Mouse (Mus musculus) heart, embryonic 10.5 days (tissue): ENCODE results near the gene Gga2. TPM values are rescaled to one million over a fixed set of nuclear protein-coding genes. Genes with fewer than 3 reads are reported as not detected.

Source experiments
- DNase-seq: peaks from one replicate; pipeline ENCODE4 v3.0.0-alpha.2; 2017; ENCODE audit warnings: low spot score
- H3K27ac ChIP-seq: fragments of 300-500 bp; sonication (generic); 2 replicates; pipeline ENCODE4 v1.5.1; 2016; ENCODE audit warnings: mild to moderate bottlenecking
- H3K27me3 ChIP-seq: fragments of 300-500 bp; sonication (generic); 2 replicates; pipeline ENCODE4 v1.6.1; 2016; ENCODE audit warnings: mild to moderate bottlenecking; ENCODE audit not compliant: poor library complexity, insufficient read depth, severe bottlenecking
- H3K36me3 ChIP-seq: fragments of 300-500 bp; sonication (generic); 2 replicates; pipeline ENCODE4 v1.6.1; 2016; ENCODE audit warnings: mild to moderate bottlenecking, moderate library complexity
- H3K4me1 ChIP-seq: fragments of 300-500 bp; sonication (generic); 2 replicates; pipeline ENCODE4 v1.6.1; 2016; ENCODE audit warnings: mild to moderate bottlenecking
- H3K4me3 ChIP-seq: fragments of 300-500 bp; sonication (generic); 2 replicates; pipeline ENCODE4 v1.5.1; 2016; ENCODE audit warnings: mild to moderate bottlenecking, moderate library complexity
- H3K9me3 ChIP-seq: fragments of 300-500 bp; sonication (generic); 2 replicates; pipeline ENCODE4 v1.6.1; 2016; ENCODE audit warnings: mild to moderate bottlenecking, moderate library complexity
- WGBS: fragments of 180-500 bp; shearing (Covaris S2); methylation state at CpG from one replicate; pipeline ENCODE4 v1.1.7; 2016; 5-methylcytosine and 5-hydroxymethylcytosine counted together
- polyA plus RNA-seq: library from polyadenylated mRNA; unstranded; fragments of >200 nt; fragmentation: Nextera tagmentation; extraction: Ambion mirVana; gene quantifications from 2 replicates; pipeline ENCODE4 v1.2.1, GENCODE M21; 2016

Gga2 gene
- polyA plus RNA-seq, 1 experiment from 2014 or later = 114 TPM

GRCm38 (mm10) chr7:121975031-121975430 is 46.0 kb downstream of the Gga2 start:
- H3K4me1 ChIP-seq = no peaks in the 10 kb centered on the region
- H3K27me3 ChIP-seq = no peaks in the 10 kb centered on the region
- no peak overlapping the region for H3K4me3 ChIP-seq
- H3K27ac ChIP-seq = no peak overlapping the region
- no peaks in the 10 kb centered on the region for H3K9me3 ChIP-seq
- 57% methylated on average over 4 of the region's 4 CpGs for WGBS
- no peak for DNase-seq
- peaks cover 30% of the 10 kb centered on the region; the same call in 1 of the 2 replicates for H3K36me3 ChIP-seq

- no peak for DNase-seq
These were observed 49.3 kb downstream of the Gga2 start for GRCm38 (mm10) chr7:121971698-121972097.

GRCm38 (mm10) chr7:121970250-121970649 is 50.8 kb downstream of the Gga2 start:
- Histone ChIP-seq H3K9me3 (no peaks in the 10 kb centered on the region), H3K27ac (no peak overlapping the region), H3K27me3 (no peaks in the 10 kb centered on the region), H3K4me3 (no peak overlapping the region), H3K36me3 (peaks cover 29% of the 10 kb centered on the region; the same call in 1 of the 2 replicates), H3K4me1 (peaks cover 5% of the 10 kb centered on the region)
- no peak for DNase-seq
- WGBS = 78% methylated on average over 9 of the region's 9 CpGs

More at GRCm38 (mm10) chr7:121971698-121972097, 49.3 kb downstream of the Gga2 start:
- Histone ChIP-seq H3K27me3 (no peaks in the 10 kb centered on the region), H3K4me3 (no peak overlapping the region), H3K4me1 (peaks cover 5% of the 10 kb centered on the region), H3K9me3 (no peaks in the 10 kb centered on the region), H3K27ac (no peak overlapping the region), H3K36me3 (peaks cover 30% of the 10 kb centered on the region; the same call in 1 of the 2 replicates)
- WGBS = 88% methylated on average over 3 of the region's 3 CpGs

- no peaks in the 10 kb centered on the region for H3K27me3 ChIP-seq
- H3K36me3 ChIP-seq = peaks cover 29% of the 10 kb centered on the region; the same call in 1 of the 2 replicates
- H3K27ac ChIP-seq = no peak overlapping the region
- H3K4me1 ChIP-seq = peaks cover 5% of the 10 kb centered on the region
- no peaks in the 10 kb centered on the region for H3K9me3 ChIP-seq
- no peak for DNase-seq
- H3K4me3 ChIP-seq = no peak overlapping the region
- WGBS = 82% methylated on average over 9 of the region's 9 CpGs
These were observed 52.2 kb downstream of the Gga2 start for GRCm38 (mm10) chr7:121968816-121969215.

- H3K4me3 ChIP-seq = no peak overlapping the region
- H3K36me3 ChIP-seq = peaks cover 29% of the 10 kb centered on the region
- WGBS = 27% methylated on average over 8 of the region's 8 CpGs
- no peaks in the 10 kb centered on the region for H3K27me3 ChIP-seq
- H3K27ac ChIP-seq = no peak overlapping the region
- H3K4me1 ChIP-seq = peaks cover 7% of the 10 kb centered on the region
- DNase-seq = no peak
- no peaks in the 10 kb centered on the region for H3K9me3 ChIP-seq
These were observed 52.8 kb downstream of the Gga2 start for GRCm38 (mm10) chr7:121968242-121968641.

- Histone ChIP-seq H3K4me1 (peaks cover 11% of the 10 kb centered on the region), H3K27ac (no peak overlapping the region), H3K4me3 (no peak overlapping the region), H3K9me3 (no peaks in the 10 kb centered on the region), H3K27me3 (no peaks in the 10 kb centered on the region), H3K36me3 (peaks cover 32% of the 10 kb centered on the region)
- no peak for DNase-seq
- 80% methylated on average over 7 of the region's 7 CpGs for WGBS
These were observed 54.9 kb downstream of the Gga2 start for GRCm38 (mm10) chr7:121966169-121966568.

GRCm38 (mm10) chr7:121963883-121964398 is 57.1 kb downstream of the Gga2 start:
- DNase-seq = no peak

GRCm38 (mm10) chr7:121962571-121962959 is 58.5 kb downstream of the Gga2 start:
- Histone ChIP-seq H3K36me3 (peaks cover 14% of the 10 kb centered on the region), H3K27me3 (no peaks in the 10 kb centered on the region), H3K4me1 (peaks cover 6% of the 10 kb centered on the region; the same call in 1 of the 2 replicates), H3K4me3 (no peak overlapping the region), H3K27ac (no peak overlapping the region), H3K9me3 (no peaks in the 10 kb centered on the region)
- no peak for DNase-seq
- 85% methylated on average over 3 of the region's 3 CpGs for WGBS

More at GRCm38 (mm10) chr7:121963883-121964398, 57.1 kb downstream of the Gga2 start:
- H3K27ac ChIP-seq = no peak overlapping the region
- peaks cover 15% of the 10 kb centered on the region for H3K36me3 ChIP-seq
- H3K4me3 ChIP-seq = no peak overlapping the region
- no peaks in the 10 kb centered on the region for H3K9me3 ChIP-seq
- peaks cover 11% of the 10 kb centered on the region for H3K4me1 ChIP-seq
- H3K27me3 ChIP-seq = no peaks in the 10 kb centered on the region
- 66% methylated on average over 6 of the region's 6 CpGs for whole genome bisulfite sequencing

- Histone ChIP-seq H3K9me3 (no peaks in the 10 kb centered on the region), H3K36me3 (peaks cover 14% of the 10 kb centered on the region), H3K4me1 (peaks cover 6% of the 10 kb centered on the region; the same call in 1 of the 2 replicates), H3K4me3 (no peak overlapping the region), H3K27me3 (no peaks in the 10 kb centered on the region), H3K27ac (no peak overlapping the region)
- DNase-seq = no peak
- WGBS = 88% methylated on average over 7 of the region's 7 CpGs
These were observed 59.0 kb downstream of the Gga2 start for GRCm38 (mm10) chr7:121961913-121962570.

GRCm38 (mm10) chr7:121955802-121956201 is 65.2 kb downstream of the Gga2 start:
- Histone ChIP-seq H3K27ac (no peak overlapping the region; the same call in 1 of the 2 replicates), H3K4me3 (no peak overlapping the region), H3K9me3 (no peaks in the 10 kb centered on the region), H3K4me1 (no peaks in the 10 kb centered on the region; the same call in 1 of the 2 replicates), H3K27me3 (no peaks in the 10 kb centered on the region), H3K36me3 (peaks cover 20% of the 10 kb centered on the region)
- DNase-seq = no peak
- 83% methylated on average over 12 of the region's 12 CpGs for WGBS

- no peak for DNase-seq
- 89% methylated on average over 11 of the region's 11 CpGs for WGBS
These were observed 65.9 kb downstream of the Gga2 start for GRCm38 (mm10) chr7:121954891-121955669.

GRCm38 (mm10) chr7:121947513-121947912 is 73.5 kb downstream of the Gga2 start:
- WGBS = 56% methylated on average over 4 of the region's 4 CpGs
- Histone ChIP-seq H3K27me3 (no peaks in the 10 kb centered on the region), H3K36me3 (peaks cover 18% of the 10 kb centered on the region), H3K4me3 (no peak overlapping the region), H3K9me3 (no peaks in the 10 kb centered on the region), H3K27ac (no peak overlapping the region), H3K4me1 (peaks cover 19% of the 10 kb centered on the region)
- DNase-seq = no peak

More at GRCm38 (mm10) chr7:121954891-121955669, 65.9 kb downstream of the Gga2 start:
- peaks cover 1% of the 10 kb centered on the region; the same call in 1 of the 2 replicates for H3K4me1 ChIP-seq
- no peaks in the 10 kb centered on the region for H3K27me3 ChIP-seq
- no peak overlapping the region for H3K4me3 ChIP-seq
- no peak overlapping the region for H3K27ac ChIP-seq
- H3K36me3 ChIP-seq = peaks cover 27% of the 10 kb centered on the region
- H3K9me3 ChIP-seq = no peaks in the 10 kb centered on the region

- H3K4me1 ChIP-seq = peaks cover 27% of the 10 kb centered on the region
- no peak overlapping the region for H3K4me3 ChIP-seq
- peaks cover 18% of the 10 kb centered on the region for H3K36me3 ChIP-seq
- no peak overlapping the region for H3K27ac ChIP-seq
- no peak for DNase-seq
- 80% methylated on average over 5 of the region's 5 CpGs for WGBS
- H3K9me3 ChIP-seq = no peaks in the 10 kb centered on the region
- H3K27me3 ChIP-seq = no peaks in the 10 kb centered on the region
These were observed 74.8 kb downstream of the Gga2 start for GRCm38 (mm10) chr7:121946196-121946595.
